Mouse (Mus musculus): ENCODE results near the gene Prr19.

Gene Prr19

DNA sequence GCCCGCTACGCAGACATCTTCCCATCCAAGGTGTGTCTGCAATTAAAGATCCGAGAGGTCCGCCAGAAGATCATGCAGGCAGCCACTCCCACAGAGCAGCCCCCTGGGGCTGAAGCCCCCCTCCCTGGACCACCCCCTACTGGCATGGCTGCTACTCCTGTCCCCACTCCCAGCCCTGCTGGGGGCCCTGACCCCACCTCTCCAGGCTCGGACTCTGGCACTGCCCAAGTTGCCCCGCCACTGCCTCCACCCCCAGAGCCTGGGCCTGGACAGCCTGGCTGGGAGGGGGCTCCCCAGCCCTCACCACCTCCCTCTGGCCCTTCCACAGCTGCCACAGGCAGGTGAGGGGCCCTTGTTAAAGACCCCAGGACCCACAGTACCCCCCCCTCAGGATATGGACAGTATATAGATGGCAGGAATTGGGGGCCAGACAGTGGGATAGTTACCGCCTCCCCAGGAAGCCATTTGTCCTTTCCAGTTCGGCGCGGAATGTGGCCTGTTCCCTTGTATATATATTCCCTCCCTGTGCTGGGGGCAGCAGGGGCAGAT lies 7.9 kb upstream of the Prr19 start:
- DNase-seq (ENCODE audit: low spot score) = no peak

GRCm38 (mm10) chr7:25294495-25294894 lies 6.7 kb upstream of the Prr19 start:
- no peak for DNase-seq (ENCODE audit: low spot score)

- DNase-seq (ENCODE audit: low spot score) = no peak
Observed at GRCm38 (mm10) chr7:25294960-25295722, 6.1 kb upstream of the Prr19 start.

GRCm38 (mm10) chr7:25296945-25297453 lies 4.2 kb upstream of the Prr19 start:
- no peak for DNase-seq (ENCODE audit: low spot score)

DNA sequence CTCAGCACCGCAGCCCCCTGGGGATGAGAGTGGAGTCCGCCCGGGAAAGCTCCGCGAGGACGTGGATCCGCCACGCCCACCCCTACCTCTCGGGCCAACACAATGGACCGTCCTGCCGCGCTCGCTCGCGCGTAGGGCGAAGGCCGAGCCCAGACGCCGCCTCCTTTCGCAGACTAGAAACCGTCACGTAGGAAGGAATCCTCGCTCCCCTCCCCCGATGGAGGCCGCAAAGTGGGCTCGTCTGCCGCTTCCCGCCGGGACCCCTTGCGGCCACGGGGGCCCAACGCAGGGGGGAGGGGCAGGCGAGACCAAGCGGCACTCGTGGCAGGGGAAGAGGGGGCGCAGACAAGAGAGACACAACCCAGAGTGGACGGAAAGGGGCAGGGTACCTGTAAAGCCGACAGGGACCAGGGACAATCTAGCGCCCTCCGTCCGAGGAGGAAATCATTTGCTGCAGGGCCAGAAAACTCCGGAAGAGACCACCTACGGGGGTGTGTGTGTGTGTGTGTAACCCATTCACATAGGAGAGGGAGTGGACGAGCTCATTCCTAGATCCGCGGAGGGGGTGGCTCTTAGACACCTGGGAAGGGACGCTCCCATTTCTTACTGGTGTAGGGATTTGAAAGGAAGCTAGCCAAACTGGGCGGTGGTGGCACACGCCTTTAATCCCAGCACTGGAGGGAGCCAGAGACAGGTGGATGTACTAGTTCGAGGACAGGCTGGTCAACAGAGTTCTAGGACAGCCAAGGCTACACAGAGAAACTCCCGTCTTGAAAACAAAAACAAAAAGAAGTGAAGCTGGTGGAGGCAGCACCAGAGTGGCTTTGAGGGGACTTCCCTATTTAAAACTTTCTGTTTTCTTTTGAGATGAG lies 3.5 kb upstream of the Prr19 start, which contains the start of gene Pafah1b3:
Gene Pafah1b3 (minus strand): TSS at position 533 of the 872 bp plus-strand sequence.
- peak; percentile 72 for DNase-seq (ENCODE audit: low spot score)

- DNase-seq (ENCODE audit: low spot score) = no peak
Observed at GRCm38 (mm10) chr7:25303003-25303684, 1.9 kb downstream of the Prr19 start.

- no peak for DNase-seq (ENCODE audit: low spot score)
Observed at GRCm38 (mm10) chr7:25303685-25304006, 2.4 kb downstream of the Prr19 start.

- DNase-seq (ENCODE audit: low spot score) = no peak
Observed at GRCm38 (mm10) chr7:25305481-25305880, 4.3 kb downstream of the Prr19 start.

DNA sequence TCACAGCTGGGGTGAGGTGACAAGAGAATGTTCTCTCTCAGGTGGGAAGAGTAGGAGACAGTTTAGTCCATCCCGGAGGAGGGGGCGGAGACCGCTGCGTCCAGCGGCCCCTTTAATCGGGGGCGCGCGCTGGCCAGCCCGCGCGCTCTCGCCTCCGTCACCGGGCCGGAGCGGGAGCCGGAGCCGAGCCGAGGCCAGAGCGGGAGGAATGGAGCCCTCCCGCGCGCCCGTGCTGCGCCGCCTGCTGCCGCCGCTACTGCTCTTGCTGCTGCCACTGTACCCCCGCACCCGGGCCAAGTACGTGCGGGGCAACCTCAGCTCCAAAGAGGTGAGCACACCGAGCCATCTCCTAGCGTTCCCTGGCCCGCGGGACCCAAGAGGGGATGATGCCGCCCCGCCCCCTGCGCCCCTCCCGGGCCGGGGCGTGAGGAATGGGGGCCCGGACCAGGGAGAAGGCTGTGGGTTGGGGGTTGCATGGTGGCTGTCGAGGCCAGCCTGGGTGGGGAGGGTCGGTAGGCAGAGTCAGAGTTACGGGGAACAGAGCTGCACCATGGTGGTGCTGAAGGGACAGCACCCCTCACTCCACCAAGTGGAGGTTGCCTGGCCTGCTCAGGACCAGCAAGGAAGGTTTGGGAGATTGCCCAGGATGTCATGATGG lies 4.9 kb downstream of the Prr19 start, which contains the start of gene Tmem145:
Gene Tmem145 (plus strand): TSS at position 151 of the 658 bp plus-strand sequence.
- DNase-seq (ENCODE audit: low spot score) = no peak

- no peak for DNase-seq (ENCODE audit: low spot score)
Observed at GRCm38 (mm10) chr7:25306614-25306996, 5.4 kb downstream of the Prr19 start.

GRCm38 (mm10) chr7:25308702-25309318 lies 7.6 kb downstream of the Prr19 start:
- no peak for DNase-seq (ENCODE audit: low spot score)

DNA sequence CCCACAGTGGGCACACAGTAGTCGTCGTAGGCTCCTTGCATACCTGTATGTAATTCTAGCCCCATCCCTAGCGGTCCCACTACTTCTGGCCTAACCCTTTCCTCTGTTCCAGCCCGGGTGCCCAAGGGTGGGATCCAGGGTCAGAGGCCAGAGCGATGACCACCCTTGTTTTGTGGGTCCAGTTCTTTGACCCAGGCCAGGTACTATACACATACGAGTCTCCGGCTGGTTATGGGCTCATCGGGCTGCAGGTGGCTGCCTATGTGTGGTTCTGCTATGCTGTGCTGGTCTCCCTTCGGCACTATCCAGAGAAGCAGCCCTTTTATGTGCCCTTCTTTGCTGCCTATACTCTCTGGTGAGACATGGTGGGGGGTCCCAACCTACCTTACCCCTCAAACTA lies 8.2 kb downstream of the Prr19 start:
- no peak for DNase-seq (ENCODE audit: low spot score)

DNA sequence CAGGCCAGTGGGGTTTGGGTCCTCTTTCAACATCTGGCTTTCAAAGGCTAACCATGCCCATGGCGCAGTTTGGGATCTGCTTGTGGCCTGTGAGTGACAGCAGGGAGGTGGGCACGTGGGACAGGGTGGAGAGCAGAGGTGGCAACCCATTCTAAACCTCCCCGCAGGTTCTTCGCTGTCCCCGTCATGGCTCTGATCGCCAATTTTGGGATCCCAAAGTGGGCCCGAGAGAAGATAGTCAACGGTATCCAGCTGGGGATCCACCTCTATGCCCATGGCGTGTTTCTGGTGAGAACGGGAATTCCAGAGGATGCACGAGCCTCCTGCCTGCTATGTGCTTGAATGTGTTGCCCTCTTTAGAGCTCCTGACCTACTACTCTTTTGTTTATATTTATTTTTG lies 10.0 kb downstream of the Prr19 start:
- no peak for DNase-seq (ENCODE audit: low spot score)

DNA sequence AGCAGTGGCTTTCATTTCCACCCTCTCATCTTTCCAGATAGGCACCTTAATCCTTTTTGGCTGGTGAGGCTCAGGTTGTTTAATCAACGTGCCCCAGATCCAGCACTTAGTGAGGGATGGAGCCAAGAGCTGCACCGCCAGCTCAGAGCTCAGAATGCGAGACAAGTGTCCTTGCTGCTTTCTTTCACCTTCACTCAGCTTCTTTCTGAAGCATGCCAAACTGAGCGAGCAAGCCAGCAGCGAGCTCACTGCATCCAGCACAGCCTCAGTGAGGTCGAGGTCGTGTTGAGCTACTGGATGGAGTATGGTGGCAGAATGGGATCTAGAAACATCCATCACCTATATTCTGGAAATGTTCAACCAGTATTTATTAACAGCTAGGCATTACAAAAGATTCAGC lies 12.1 kb downstream of the Prr19 start:
- DNase-seq (ENCODE audit: low spot score) = no peak

DNA sequence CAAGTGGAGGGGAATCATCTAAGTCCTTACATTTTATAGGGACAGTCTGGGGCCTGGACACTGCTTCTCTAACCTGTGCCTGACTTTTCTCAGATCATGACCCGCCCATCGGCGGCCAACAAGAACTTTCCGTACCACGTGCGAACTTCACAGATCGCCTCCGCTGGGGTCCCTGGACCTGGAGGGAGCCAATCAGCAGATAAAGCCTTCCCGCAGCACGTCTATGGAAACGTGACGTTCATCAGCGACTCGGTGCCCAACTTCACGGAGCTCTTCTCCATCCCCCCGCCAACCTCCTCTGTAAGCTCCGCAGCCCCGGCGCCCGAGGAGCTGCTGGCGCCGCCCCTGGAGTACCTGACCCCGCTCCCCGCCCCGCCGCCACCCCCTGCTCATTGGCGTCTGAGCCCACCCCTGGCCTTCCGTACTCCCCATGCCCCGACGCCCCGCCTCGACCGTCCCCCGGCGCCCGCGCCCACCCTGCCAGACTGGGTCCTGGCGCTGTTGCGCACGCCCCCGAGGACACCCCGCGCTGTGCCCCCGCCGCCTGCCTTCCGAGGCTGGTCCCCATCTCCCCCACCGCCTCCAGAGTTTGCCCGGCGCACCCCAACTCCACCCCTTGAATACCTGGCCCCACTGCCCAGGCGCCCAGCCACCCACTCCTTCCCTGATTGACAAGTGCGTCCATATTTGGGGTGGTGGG lies 13.5 kb downstream of the Prr19 start:
- DNase-seq (ENCODE audit: low spot score) = no peak

- no peak for DNase-seq (ENCODE audit: low spot score)
Observed at GRCm38 (mm10) chr7:25315306-25316041, 14.3 kb downstream of the Prr19 start.

- peak; percentile 99 for DNase-seq (ENCODE audit: low spot score)
Observed at GRCm38 (mm10) chr7:25316532-25317445, 15.6 kb downstream of the Prr19 start, which contains the start of gene Megf8. TSS of gene Megf8 (plus strand) at chr7:25317164.

DNA sequence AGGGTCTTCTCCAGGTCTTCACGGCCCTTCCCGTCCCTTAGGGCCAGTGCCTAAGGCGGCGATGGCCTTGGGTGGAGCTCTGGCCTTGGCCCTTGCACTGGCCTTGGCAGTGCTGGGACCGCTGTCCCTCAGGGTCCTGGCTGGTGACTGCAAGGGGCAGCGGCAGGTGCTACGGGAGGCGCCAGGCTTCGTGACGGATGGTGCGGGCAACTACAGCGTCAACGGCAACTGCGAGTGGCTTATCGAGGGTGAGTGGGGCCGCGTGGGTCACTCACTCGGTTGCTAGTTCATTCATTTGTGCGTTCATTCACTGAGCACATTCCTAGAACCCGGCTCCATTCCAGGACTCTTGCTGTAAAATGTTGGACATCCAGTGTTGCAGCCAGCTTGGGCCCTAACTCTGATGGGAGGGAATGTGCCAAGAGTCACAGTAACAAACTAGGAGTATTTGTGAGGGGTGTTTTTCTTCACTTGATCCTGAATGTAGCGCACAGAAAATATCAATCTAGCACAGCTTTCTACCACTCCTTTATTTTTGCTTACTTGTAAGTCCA lies 16.3 kb downstream of the Prr19 start:
- DNase-seq (ENCODE audit: low spot score) = no peak

All from layer of hippocampus, adult 9-10 months (tissue).